13 mouse cellular contexts compared by ENCODE assay signal in the genomic region with DNA sequence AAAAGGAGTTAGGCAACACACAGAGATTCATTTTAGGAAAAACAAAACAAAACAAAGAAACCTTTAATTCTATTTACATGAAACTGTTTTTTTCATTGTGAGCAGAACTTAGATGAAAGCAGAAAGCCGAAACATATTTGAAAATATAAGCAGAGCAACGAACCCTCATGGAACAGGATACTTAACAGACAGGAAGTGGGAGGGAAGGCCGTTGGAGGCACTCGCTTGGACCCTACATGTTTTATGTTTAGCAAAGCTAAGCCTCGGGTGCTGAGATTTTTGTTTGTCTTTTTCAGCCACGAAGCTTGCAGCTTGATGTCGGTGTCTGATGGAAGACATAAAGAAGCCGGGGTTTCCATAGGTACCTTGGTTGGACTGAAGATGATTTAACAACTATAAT.
"Had no signal": no experiment of that assay in that cellular context is flagged by ENCODE, and none has a peak within 500 bp of the region (broad histone marks: within the 10 kb centered on the region; RNA-seq: fewer than 3 reads in every experiment).

No protein-coding gene starts in this region.

- ATAC-seq: liver, postnatal 0 days; midbrain, embryonic 15.5 days had no signal

- H3K9ac ChIP-seq: limb, embryonic 12.5 days; liver, embryonic 13.5 days; liver, postnatal 0 days; midbrain, embryonic 15.5 days; neural tube, embryonic 12.5 days; stomach, embryonic 15.5 days had no signal

- H3K4me1 ChIP-seq: liver, embryonic 13.5 days; midbrain, embryonic 15.5 days had no signal

- H3K27ac ChIP-seq: liver, embryonic 13.5 days; midbrain, embryonic 15.5 days; neural tube, embryonic 12.5 days; stomach, embryonic 15.5 days had no signal

- H3K4me2 ChIP-seq: limb, embryonic 12.5 days; liver, embryonic 13.5 days; midbrain, embryonic 15.5 days; neural tube, embryonic 12.5 days; stomach, embryonic 15.5 days had no signal

- H3K4me3 ChIP-seq: limb, embryonic 12.5 days; liver, embryonic 13.5 days; midbrain, embryonic 15.5 days; neural tube, embryonic 12.5 days; stomach, embryonic 15.5 days had no signal

- H3K9me3 ChIP-seq: limb, embryonic 12.5 days; midbrain, embryonic 15.5 days; neural tube, embryonic 12.5 days; stomach, embryonic 15.5 days had no signal

- H3K27me3 ChIP-seq: limb, embryonic 12.5 days; liver, embryonic 13.5 days; midbrain, embryonic 15.5 days; neural tube, embryonic 12.5 days; stomach, embryonic 15.5 days had no signal

- H3K36me3 ChIP-seq: limb, embryonic 12.5 days; liver, embryonic 13.5 days; midbrain, embryonic 15.5 days; neural tube, embryonic 12.5 days; stomach, embryonic 15.5 days had no signal

- DNase-seq: layer of hippocampus, adult 9-11 months; layer of hippocampus, postnatal 36 days; liver; liver, embryonic 13.5 days; liver, postnatal 0 days; lung, postnatal 36 days; right cerebral cortex, postnatal 14 days; thymus, adult 2 months; thymus, postnatal 25 days had no signal
